Mouse (Mus musculus) kidney, embryonic 16.5 days (tissue): ENCODE measurements around the gene Efcab7. TPM values are rescaled to one million over a fixed set of nuclear protein-coding genes. Genes with fewer than 3 reads are reported as not detected.

Source experiments
- ATAC-seq: fragments of 200-750 bp; cut with Nextera tagmentation; 2 replicates; pipeline ENCODE4 v1.8.0; 2017; ENCODE audit warnings: moderate TSS enrichment; ENCODE audit not compliant: low FRiP score, low TSS enrichment
- H3K27ac ChIP-seq: fragments of 300-500 bp; sonication (generic); 2 replicates; pipeline ENCODE4 v1.5.1; 2014; ENCODE audit warnings: low read length
- H3K27me3 ChIP-seq: fragments of 300-500 bp; sonication (generic); 2 replicates; pipeline ENCODE4 v1.6.1; 2014; ENCODE audit warnings: low read length, control low read depth, mixed read lengths; ENCODE audit not compliant: insufficient read depth
- H3K36me3 ChIP-seq: fragments of 300-500 bp; sonication (generic); 2 replicates; pipeline ENCODE4 v1.6.1; 2014; ENCODE audit warnings: low read length, control low read depth, mixed read lengths; ENCODE audit not compliant: insufficient read depth
- H3K4me1 ChIP-seq: fragments of 300-500 bp; sonication (generic); 2 replicates; pipeline ENCODE4 v1.6.1; 2014; ENCODE audit warnings: low read length, control low read depth, mixed read lengths; ENCODE audit not compliant: insufficient read depth
- H3K4me2 ChIP-seq: fragments of 300-500 bp; sonication (generic); replicated peaks from 2 replicates; pipeline ENCODE4 v1.6.1; 2014; ENCODE audit warnings: low read depth, low read length
- H3K4me3 ChIP-seq: fragments of 300-500 bp; sonication (generic); 2 replicates; pipeline ENCODE4 v1.5.1; 2014; ENCODE audit warnings: mild to moderate bottlenecking, low read length
- H3K9ac ChIP-seq: fragments of 300-500 bp; sonication (generic); replicated peaks from 2 replicates; pipeline ENCODE4 v1.6.1; 2014; ENCODE audit warnings: low read length
- H3K9me3 ChIP-seq: fragments of 300-500 bp; sonication (generic); 2 replicates; pipeline ENCODE4 v1.6.1; 2016; ENCODE audit warnings: low read length, control low read depth
- WGBS: fragments of 180-500 bp; shearing (Covaris S2); extraction: QIAGEN DNeasy Blood & Tissue Kit; methylation state at CpG from one replicate; pipeline ENCODE4 v1.1.7; 2014; 5-methylcytosine and 5-hydroxymethylcytosine counted together
- polyA plus RNA-seq: library from polyadenylated mRNA; unstranded; fragments of >200 nt; fragmentation: Nextera tagmentation; extraction: Ambion mirVana; gene quantifications from 2 replicates; pipeline ENCODE4 v1.2.1, GENCODE M21; 2015

Gene Efcab7
- polyA plus RNA-seq, 1 experiment from 2014 or later = 21.4 TPM

- Histone ChIP-seq H3K4me1 (0 out of 2 replicates have a peak, but pooled peaks cover 4% of the 10 kb centered on the region), H3K27me3 (no peaks in the 10 kb centered on the region), H3K36me3 (peaks cover 3% of the 10 kb centered on the region; the same call in 1 of the 2 replicates), H3K9me3 (no peaks in the 10 kb centered on the region), H3K9ac (no peak overlapping the region), H3K4me2 (no peak overlapping the region), H3K4me3 (no peak overlapping the region), H3K27ac (no peak overlapping the region)
- WGBS = 73% methylated on average over 3 of the region's 3 CpGs
- no peak for ATAC-seq
Observed at GRCm38 (mm10) chr4:99959308-99959707, 130.3 kb downstream of the Efcab7 start.

Other genes with a start within 250 kb of the Efcab7 start
- gene Foxd3, start 172.9 kb upstream of the Efcab7 start, polyA plus RNA-seq = 0.09 TPM in 1 of 2 replicates, not detected in the other
- 25.6 TPM in 2 replicates for gene Alg6, start 113.5 kb upstream of the Efcab7 start, polyA plus RNA-seq
- gene Pgm1, start 100.2 kb downstream of the Efcab7 start, polyA plus RNA-seq = 83.2 and 89.5 TPM in 2 replicates
- gene Itgb3bp, start 100.6 kb downstream of the Efcab7 start, polyA plus RNA-seq = 30.8 and 31.2 TPM in 2 replicates